Mouse (Mus musculus): ENCODE results near the gene Rpl22. TPM values are rescaled to one million over a fixed set of nuclear protein-coding genes. Genes with fewer than 3 reads are reported as not detected.

Rpl22 gene
- polyA plus RNA-seq, 1 experiment from 2014 or later: 360 TPM

- 0 out of 2 replicates have a peak within 1 kb of the TSS, but pooled peaks have one; percentile 7 for H3K4me3 ChIP-seq (ENCODE audit: low read depth, low read length)
- DNase-seq (ENCODE audit: low spot score) (peak; percentile 74), ATAC-seq (replicated peaks; ENCODE audit: low FRiP score) (no peak)
- H3K36me3 ChIP-seq (ENCODE audit: control insufficient read depth, insufficient read depth, low read length): no peaks in the 10 kb centered on the region
- H3K4me2 ChIP-seq (ENCODE audit: low read depth, low read length, severe bottlenecking): peak within 1 kb of the TSS; percentile 38; the same call in 1 of the 2 replicates
- H3K9ac ChIP-seq (ENCODE audit: low read length): peak within 1 kb of the TSS; percentile 41
- H3K27ac ChIP-seq (ENCODE audit: low read depth, low read length): no peak within 1 kb of the TSS
- no peaks in the 10 kb centered on the region; the same call in 1 of the 2 replicates for H3K4me1 ChIP-seq (replicated peaks; ENCODE audit: control insufficient read depth, insufficient read depth, low read length)
- WGBS: 2% methylated on average over 26 of the region's 26 CpGs
- no peaks in the 10 kb centered on the region for H3K9me3 ChIP-seq (ENCODE audit: control insufficient read depth, low read length)
- peaks cover 47% of the 10 kb centered on the region for H3K27me3 ChIP-seq (ENCODE audit: control insufficient read depth, insufficient read depth, low read length)
Measured at GRCm38 (mm10) chr4:152318517-152319234, 6.9 kb upstream of the Rpl22 start, which contains the start of gene Rnf207. Gene Rnf207, minus strand, starts transcription at chr4:152318993.

DNA sequence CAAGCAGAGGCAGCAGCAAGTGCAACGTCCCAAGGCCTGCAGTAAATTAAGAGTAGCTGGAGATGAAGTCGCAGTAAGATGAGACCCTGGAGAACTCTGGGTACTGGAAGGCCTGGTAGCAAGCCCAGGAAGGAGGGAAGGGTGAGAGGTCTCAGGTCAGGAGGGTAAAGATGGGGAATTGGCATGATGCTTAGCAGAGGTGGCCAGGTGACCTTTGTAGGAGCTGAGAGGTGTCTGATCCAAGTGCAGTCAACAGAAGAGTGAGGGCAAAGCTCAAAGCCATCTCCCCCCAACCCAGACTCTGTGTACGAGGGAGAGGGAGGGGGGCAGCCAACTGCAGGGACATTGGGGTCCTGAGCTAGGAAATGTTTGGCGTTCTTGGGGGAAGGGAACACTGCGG lies 4.1 kb upstream of the Rpl22 start:
- ATAC-seq (replicated peaks; ENCODE audit: low FRiP score) (no peak), DNase-seq (ENCODE audit: low spot score) (no peak)
- Histone ChIP-seq H3K27me3 (ENCODE audit: control insufficient read depth, insufficient read depth, low read length) (peaks cover 19% of the 10 kb centered on the region), H3K27ac (ENCODE audit: low read depth, low read length) (no peak overlapping the region), H3K9ac (ENCODE audit: low read length) (no peak overlapping the region), H3K36me3 (ENCODE audit: control insufficient read depth, insufficient read depth, low read length) (no peaks in the 10 kb centered on the region), H3K4me2 (ENCODE audit: low read depth, low read length, severe bottlenecking) (no peak overlapping the region), H3K9me3 (ENCODE audit: control insufficient read depth, low read length) (no peaks in the 10 kb centered on the region), H3K4me3 (ENCODE audit: low read depth, low read length) (no peak overlapping the region), H3K4me1 (replicated peaks; ENCODE audit: control insufficient read depth, insufficient read depth, low read length) (peaks cover under 1% of the 10 kb centered on the region; the same call in 1 of the 2 replicates)
- 61% methylated on average over 5 of the region's 5 CpGs for WGBS

DNA sequence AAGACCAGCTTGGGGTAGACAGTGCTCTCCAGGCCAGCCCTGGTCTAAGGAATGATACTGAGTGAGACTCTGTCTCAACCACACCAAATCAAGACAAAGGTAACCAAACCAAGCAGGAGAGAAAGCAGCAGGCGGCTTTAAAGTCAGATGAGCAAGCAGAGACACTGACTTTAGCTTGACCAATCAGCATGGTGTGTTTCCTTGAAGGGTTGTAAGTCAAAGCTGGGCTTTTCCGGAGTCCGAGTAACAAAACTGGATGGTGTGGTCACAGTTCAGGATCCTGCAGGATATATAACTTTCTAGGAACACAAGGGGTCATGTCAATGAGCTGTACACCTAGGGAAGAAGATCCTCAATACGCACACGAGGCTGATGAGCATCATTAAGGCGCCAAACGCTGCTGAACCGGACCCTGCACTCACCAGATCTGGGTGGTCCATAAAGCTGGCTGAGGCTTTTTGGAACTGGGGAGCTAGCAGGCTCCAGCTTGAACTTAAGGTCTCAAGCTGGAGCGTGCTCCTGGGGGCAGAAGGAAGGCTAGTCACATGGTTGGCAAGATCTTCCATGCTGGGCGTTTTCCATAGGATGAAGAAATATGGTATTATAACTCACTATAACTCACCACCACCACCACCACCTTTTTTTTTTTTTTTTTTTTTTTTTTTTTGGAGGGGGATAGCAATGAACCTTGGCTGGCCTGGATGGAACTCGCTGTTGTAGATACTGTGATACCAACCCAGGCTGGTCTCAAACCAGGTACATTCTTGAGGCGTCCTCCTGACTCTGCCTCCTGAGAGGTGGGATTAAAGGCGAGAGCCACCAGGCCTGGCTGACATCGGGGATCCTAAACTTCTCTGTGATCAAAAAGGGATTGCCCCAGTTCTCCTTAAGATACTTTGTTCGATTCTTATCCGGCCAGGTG lies 640 bp upstream of the Rpl22 start:
- peak overlapping the region; percentile 19; the same call in 1 of the 2 replicates for H3K4me2 ChIP-seq (ENCODE audit: low read depth, low read length, severe bottlenecking)
- WGBS: 60% methylated on average over 16 of the region's 16 CpGs
- no peaks in the 10 kb centered on the region for H3K9me3 ChIP-seq (ENCODE audit: control insufficient read depth, low read length)
- H3K27ac ChIP-seq (ENCODE audit: low read depth, low read length): no peak overlapping the region
- ATAC-seq (replicated peaks; ENCODE audit: low FRiP score): peak; percentile 34
- peaks cover 2% of the 10 kb centered on the region; the same call in 1 of the 2 replicates for H3K36me3 ChIP-seq (ENCODE audit: control insufficient read depth, insufficient read depth, low read length)
- no peak for DNase-seq (ENCODE audit: low spot score)
- peaks cover 4% of the 10 kb centered on the region; the same call in 1 of the 2 replicates for H3K4me1 ChIP-seq (replicated peaks; ENCODE audit: control insufficient read depth, insufficient read depth, low read length)
- no peaks in the 10 kb centered on the region for H3K27me3 ChIP-seq (ENCODE audit: control insufficient read depth, insufficient read depth, low read length)
- H3K9ac ChIP-seq (ENCODE audit: low read length): no peak overlapping the region; the same call in 1 of the 2 replicates
- peak overlapping the region; percentile 72 for H3K4me3 ChIP-seq (ENCODE audit: low read depth, low read length)

GRCm38 (mm10) chr4:152326543-152326942 lies 1.0 kb downstream of the Rpl22 start:
- H3K9me3 ChIP-seq (ENCODE audit: control insufficient read depth, low read length): no peaks in the 10 kb centered on the region
- peaks cover 4% of the 10 kb centered on the region; the same call in 1 of the 2 replicates for H3K4me1 ChIP-seq (replicated peaks; ENCODE audit: control insufficient read depth, insufficient read depth, low read length)
- under 1% methylated on average over 11 of the region's 11 CpGs for WGBS
- H3K27me3 ChIP-seq (ENCODE audit: control insufficient read depth, insufficient read depth, low read length): no peaks in the 10 kb centered on the region
- peak overlapping the region; percentile 72 for H3K4me3 ChIP-seq (ENCODE audit: low read depth, low read length)
- DNase-seq (ENCODE audit: low spot score) (no peak), ATAC-seq (replicated peaks; ENCODE audit: low FRiP score) (no peak)
- peak overlapping the region; percentile 90 for H3K9ac ChIP-seq (ENCODE audit: low read length)
- H3K36me3 ChIP-seq (ENCODE audit: control insufficient read depth, insufficient read depth, low read length): peaks cover 2% of the 10 kb centered on the region; the same call in 1 of the 2 replicates
- H3K27ac ChIP-seq (ENCODE audit: low read depth, low read length): no peak overlapping the region
- peak overlapping the region; percentile 95 for H3K4me2 ChIP-seq (ENCODE audit: low read depth, low read length, severe bottlenecking)

GRCm38 (mm10) chr4:152328691-152329090 lies 3.1 kb downstream of the Rpl22 start:
- DNase-seq (ENCODE audit: low spot score) (peak; percentile 77), ATAC-seq (replicated peaks; ENCODE audit: low FRiP score) (no peak)
- Histone ChIP-seq H3K9me3 (ENCODE audit: control insufficient read depth, low read length) (no peaks in the 10 kb centered on the region), H3K36me3 (ENCODE audit: control insufficient read depth, insufficient read depth, low read length) (peaks cover 5% of the 10 kb centered on the region; the same call in 1 of the 2 replicates), H3K27me3 (ENCODE audit: control insufficient read depth, insufficient read depth, low read length) (no peaks in the 10 kb centered on the region), H3K9ac (ENCODE audit: low read length) (no peak overlapping the region), H3K27ac (ENCODE audit: low read depth, low read length) (no peak overlapping the region), H3K4me2 (ENCODE audit: low read depth, low read length, severe bottlenecking) (no peak overlapping the region), H3K4me3 (ENCODE audit: low read depth, low read length) (no peak overlapping the region), H3K4me1 (replicated peaks; ENCODE audit: control insufficient read depth, insufficient read depth, low read length) (peaks cover 4% of the 10 kb centered on the region; the same call in 1 of the 2 replicates)
- 81% methylated on average over 6 of the region's 6 CpGs for WGBS

DNA sequence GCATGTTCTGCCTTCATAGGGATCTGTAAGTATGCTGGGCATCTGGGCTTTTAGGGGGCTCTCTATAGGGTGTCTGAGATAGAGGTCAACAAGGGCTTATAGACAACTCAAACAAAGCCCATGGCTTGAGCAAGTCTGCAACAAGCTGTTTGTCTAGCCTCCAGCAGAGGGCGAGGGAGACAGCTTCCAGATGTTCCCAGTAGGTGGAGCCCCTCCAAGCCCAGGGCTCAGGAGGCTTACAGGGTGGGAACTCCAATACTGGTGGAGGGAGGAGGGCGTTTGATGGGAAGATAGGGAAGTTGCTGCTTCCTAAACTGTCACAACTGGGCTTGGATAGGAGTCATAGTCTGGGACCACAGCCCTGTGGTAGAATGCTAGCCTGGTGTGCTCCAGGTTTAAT lies 7.4 kb downstream of the Rpl22 start:
- H3K36me3 ChIP-seq (ENCODE audit: control insufficient read depth, insufficient read depth, low read length): peaks cover 6% of the 10 kb centered on the region; the same call in 1 of the 2 replicates
- ATAC-seq (replicated peaks; ENCODE audit: low FRiP score): peak; percentile 55
- peaks cover 4% of the 10 kb centered on the region for H3K27me3 ChIP-seq (ENCODE audit: control insufficient read depth, insufficient read depth, low read length)
- H3K4me1 ChIP-seq (replicated peaks; ENCODE audit: control insufficient read depth, insufficient read depth, low read length): no peaks in the 10 kb centered on the region
- H3K9me3 ChIP-seq (ENCODE audit: control insufficient read depth, low read length): no peaks in the 10 kb centered on the region
- H3K4me3 ChIP-seq (ENCODE audit: low read depth, low read length): no peak overlapping the region
- no peak overlapping the region for H3K9ac ChIP-seq (ENCODE audit: low read length)
- no peak overlapping the region for H3K27ac ChIP-seq (ENCODE audit: low read depth, low read length)
- DNase-seq (ENCODE audit: low spot score): peak; percentile 86
- WGBS: 37% methylated on average over 2 of the region's 2 CpGs
- H3K4me2 ChIP-seq (ENCODE audit: low read depth, low read length, severe bottlenecking): no peak overlapping the region

DNA sequence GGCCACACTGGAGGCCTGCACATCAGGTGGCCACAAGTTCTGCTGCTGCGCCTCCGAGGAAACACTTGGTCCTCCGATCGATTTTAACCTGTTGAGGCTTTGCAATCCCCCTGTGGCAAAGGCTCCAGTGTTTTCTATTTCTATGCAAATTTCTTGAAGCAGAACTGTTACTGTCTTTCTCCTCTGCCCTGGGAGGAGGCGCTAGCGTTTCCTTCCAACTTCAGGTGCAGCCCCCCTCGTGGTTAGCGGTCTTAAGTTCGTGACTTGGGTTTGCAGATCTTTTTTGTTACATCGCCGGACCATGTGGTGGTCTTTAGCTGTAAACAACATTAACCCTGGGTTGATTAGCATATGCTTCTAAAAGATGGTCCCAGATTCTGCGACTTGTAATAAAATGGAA lies 8.0 kb downstream of the Rpl22 start:
- 91% methylated on average over 12 of the region's 12 CpGs for WGBS
- DNase-seq (ENCODE audit: low spot score) (no peak), ATAC-seq (replicated peaks; ENCODE audit: low FRiP score) (no peak)
- Histone ChIP-seq H3K27me3 (ENCODE audit: control insufficient read depth, insufficient read depth, low read length) (peaks cover 7% of the 10 kb centered on the region), H3K4me2 (ENCODE audit: low read depth, low read length, severe bottlenecking) (no peak overlapping the region), H3K9me3 (ENCODE audit: control insufficient read depth, low read length) (no peaks in the 10 kb centered on the region), H3K4me1 (replicated peaks; ENCODE audit: control insufficient read depth, insufficient read depth, low read length) (peaks cover 5% of the 10 kb centered on the region), H3K27ac (ENCODE audit: low read depth, low read length) (no peak overlapping the region), H3K4me3 (ENCODE audit: low read depth, low read length) (no peak overlapping the region), H3K36me3 (ENCODE audit: control insufficient read depth, insufficient read depth, low read length) (peaks cover 6% of the 10 kb centered on the region; the same call in 1 of the 2 replicates), H3K9ac (ENCODE audit: low read length) (no peak overlapping the region)

DNA sequence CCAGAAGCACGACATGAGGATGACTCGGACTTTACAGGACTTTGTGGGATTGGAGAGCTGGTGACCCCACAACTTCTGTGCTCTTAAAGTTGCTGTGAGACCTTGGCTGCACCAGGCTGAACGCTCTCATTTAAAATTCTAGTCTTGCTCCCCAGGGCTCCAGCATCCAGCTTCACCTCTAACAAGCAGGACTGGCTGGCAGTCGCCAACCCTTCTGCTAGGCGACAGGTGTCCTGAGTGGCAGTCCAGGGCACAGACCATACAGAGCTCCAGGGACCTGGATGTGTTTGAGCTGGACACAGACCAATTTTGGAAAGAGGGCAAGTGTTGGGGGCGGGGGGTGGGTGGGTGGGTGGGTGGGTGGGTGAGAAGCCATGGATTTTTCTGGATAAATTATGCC lies 12.2 kb downstream of the Rpl22 start:
- Histone ChIP-seq H3K4me3 (ENCODE audit: low read depth, low read length) (no peak overlapping the region), H3K36me3 (ENCODE audit: control insufficient read depth, insufficient read depth, low read length) (peaks cover 6% of the 10 kb centered on the region; the same call in 1 of the 2 replicates), H3K4me1 (replicated peaks; ENCODE audit: control insufficient read depth, insufficient read depth, low read length) (peaks cover 13% of the 10 kb centered on the region), H3K27me3 (ENCODE audit: control insufficient read depth, insufficient read depth, low read length) (peaks cover 30% of the 10 kb centered on the region), H3K4me2 (ENCODE audit: low read depth, low read length, severe bottlenecking) (no peak overlapping the region), H3K9ac (ENCODE audit: low read length) (no peak overlapping the region), H3K27ac (ENCODE audit: low read depth, low read length) (no peak overlapping the region), H3K9me3 (ENCODE audit: control insufficient read depth, low read length) (no peaks in the 10 kb centered on the region)
- WGBS: 21% methylated on average over 6 of the region's 6 CpGs
- DNase-seq (ENCODE audit: low spot score) (no peak), ATAC-seq (replicated peaks; ENCODE audit: low FRiP score) (no peak)
